Mouse (Mus musculus) cerebellum, postnatal 14 days (tissue): ENCODE data around the gene Il4ra.

ENCODE experiments used
- DNase-seq, 2 experiments: peaks; one replicate each; pipeline ENCODE4 v3.0.0; 2021; ENCODE audit warnings: mixed read lengths in 2 of 2

The Il4ra gene

DNA sequence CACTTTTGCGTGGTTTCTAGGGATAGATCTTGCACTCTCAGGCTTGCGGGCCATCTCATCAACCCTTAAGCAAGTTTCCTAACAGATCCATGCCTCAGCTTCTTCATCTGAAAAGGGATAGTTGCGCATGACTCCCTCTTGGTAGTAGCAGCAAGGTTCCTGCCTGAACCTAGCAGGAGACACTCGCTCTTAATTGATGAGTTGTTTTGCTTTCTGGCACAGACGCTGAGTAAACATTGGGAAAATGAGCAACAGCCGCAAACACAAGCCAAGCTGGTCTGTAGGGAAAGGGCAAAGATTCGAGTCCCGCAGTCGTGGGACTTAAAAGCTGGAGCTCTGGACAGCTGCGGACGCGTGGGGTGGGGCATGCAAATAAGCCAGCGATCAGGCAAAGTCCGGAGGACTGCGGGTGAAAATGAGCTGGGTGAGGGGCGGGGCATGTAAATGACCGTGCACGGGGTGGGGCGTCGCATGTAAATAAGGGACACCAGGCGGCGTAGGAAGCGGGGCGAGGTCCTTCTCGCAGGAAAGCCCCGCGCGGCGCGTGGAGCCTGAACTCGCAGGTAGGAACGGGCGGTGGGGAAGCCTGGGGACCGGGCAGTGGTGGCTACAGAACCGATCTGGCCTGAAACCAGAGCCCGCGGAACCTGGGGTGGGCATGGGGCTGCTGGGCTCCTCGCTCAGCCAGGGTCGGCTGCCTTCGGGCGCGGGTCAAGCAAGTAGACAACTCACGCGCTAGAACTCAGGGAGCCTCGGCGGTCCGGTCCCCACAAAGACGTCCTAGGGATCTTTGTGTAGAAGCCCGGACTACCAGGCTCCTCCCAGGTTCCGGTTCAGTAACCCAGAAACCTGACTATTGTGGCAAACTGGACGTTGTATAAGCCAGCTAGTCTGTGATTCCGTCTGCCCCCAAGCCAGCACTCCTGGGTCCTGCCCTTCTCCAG lies at the start of gene Il4ra:
Gene Il4ra (plus strand): TSS at position 355 of the 944 bp plus-strand sequence.
- DNase-seq: peak; percentile 74 to 75

DNA sequence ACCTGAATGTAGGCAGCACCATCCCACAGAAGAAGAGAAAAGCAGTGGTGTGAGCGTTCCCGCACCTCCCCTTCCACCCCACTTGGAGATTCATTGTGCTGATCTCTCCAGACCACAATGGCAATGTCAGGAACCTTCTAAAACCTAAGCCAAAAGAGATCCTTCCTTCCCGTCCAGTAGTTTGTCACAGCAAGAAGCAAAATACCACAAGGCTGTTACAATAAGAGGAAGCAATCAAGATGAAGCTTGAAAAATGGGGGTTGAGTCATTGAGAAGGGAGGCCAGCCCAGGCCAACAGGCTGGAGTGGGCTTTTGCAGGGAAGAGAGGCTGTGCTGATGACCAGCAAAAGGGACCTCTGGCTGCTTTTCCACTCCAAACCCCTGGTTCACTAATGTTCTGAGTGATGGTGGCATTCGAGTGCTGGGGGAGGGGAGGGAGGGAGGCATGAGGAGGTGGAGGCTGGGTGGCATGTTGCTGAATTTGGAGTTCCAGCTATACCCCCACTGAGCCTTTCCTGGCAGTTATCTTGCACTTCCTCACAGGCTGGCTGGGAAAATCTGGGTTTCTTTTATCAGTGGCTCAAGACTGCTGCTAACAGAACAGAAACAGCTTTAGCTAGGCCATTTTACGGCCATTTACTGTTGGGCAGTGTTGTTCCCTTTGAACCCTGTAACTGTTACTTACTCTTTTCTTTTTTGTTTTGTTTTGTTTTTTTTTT lies 48.4 kb upstream of the Il4ra start:
- no peak for DNase-seq

DNA sequence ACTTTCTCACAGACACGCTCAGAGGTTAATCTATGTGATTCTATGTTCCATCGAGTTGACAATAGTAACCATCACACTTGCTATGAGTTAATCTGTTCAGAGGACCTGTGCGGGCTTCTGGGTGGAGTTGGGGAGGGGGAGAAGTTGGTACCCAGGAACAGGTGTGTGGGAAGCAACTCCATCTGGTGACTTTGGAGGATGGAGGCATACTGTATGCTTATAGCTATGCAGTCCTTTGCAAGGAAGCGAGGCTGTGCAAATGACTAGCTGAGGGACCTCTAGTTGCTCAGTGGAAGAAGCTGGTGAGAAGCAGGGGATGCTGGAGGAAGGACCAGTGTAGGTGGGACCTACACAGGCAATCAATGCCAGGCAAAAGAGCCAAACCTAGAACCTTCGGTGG lies 47.3 kb upstream of the Il4ra start:
- no peak for DNase-seq

- DNase-seq: no peak
Observed at GRCm38 (mm10) chr7:125505568-125505967, 46.4 kb upstream of the Il4ra start.

GRCm38 (mm10) chr7:125507279-125507678 lies 44.6 kb upstream of the Il4ra start:
- DNase-seq: no peak

DNA sequence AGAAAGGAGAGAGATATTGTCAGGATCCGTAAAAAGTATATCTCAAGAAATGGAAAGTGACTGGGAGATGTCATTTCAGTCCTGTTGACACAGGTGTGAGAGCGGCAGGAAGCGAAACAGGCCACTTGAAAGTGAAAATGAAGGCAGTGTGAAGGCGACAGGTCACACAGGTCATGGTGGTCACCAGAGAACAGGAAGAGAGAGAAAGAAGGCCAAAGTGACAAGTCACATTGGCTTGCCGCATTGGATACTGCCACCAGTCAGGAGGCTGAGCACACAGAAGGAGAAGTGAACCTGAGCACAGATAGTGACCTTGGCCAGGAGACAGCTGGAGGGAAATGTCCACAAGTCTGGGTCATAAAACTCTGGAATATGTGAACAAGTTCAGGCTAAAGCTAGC lies 40.5 kb upstream of the Il4ra start:
- DNase-seq: no peak

DNA sequence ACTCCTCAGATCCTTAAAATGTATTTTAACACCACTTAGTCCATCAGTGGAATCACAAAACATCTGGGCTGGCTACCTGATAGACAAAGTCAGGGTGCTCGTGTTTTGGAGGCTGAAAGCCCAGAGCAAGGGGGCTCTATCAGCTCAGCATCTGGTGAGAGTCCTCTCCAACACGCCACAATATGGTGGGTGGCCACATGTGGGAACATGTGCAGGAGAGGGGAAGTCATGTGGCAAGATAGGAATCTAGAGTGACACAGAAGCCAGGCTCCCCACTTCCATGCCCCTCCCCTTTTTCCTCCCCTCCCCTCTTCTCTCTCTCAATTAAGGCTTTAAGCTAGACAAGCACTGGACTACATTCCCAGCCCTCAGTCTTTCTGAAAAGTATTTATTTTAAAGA lies 40.1 kb upstream of the Il4ra start:
- no peak for DNase-seq

DNA sequence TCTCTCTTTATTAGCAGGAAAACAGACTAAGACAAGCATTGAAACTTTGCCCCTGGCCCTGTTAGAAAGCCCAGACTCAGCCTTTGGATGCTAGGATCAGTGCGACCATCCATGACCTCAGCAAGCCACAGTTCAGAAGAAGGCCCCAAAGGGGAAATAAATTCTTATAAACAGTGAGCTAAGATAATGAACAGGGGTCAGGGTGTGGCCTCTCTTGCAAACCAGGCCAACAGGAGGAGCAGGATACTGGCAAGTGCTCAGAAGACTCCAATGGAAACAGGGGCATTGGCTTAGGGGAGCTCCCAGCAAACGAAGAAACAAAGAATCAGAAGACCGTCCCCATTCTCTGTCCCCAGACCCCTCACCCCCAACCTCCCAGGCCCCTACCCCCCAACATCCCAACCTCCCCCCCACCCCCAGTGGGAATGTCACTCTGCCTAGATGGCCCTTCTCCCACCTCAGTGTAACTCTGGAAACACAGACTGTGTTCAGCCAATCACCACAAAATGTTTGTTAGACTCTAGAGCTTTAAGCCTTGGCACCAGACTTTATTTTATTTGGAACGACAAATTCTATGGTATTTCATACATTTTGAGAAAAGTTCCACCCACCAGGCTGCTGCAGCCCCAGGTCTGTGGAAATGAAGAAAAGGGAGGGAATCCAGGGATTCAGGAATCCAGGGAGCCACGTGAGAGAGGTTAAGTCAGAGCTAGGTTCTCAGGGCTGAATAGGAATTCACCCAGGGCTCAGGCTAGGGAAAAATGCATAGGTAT lies 36.7 kb upstream of the Il4ra start:
- DNase-seq: no peak

DNA sequence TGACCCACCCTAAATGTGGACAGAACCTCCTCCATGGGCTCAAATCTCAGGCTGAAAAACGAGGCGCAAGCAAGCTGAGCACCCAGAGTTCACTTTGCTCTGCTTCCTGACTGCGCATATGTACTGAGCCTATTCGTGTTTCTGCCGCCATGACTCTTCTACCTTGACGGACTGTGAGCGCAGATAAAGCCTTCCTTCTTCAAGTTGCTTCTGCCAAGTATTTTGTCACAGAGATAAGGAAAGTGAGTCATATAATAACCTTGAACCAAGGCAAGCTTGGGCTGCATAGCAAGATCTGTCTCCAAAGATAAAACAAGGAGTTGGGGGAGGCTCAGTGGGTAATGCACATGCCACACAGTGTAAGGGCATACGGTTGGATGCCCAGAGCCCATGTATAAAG lies 35.2 kb upstream of the Il4ra start:
- DNase-seq: no peak

DNA sequence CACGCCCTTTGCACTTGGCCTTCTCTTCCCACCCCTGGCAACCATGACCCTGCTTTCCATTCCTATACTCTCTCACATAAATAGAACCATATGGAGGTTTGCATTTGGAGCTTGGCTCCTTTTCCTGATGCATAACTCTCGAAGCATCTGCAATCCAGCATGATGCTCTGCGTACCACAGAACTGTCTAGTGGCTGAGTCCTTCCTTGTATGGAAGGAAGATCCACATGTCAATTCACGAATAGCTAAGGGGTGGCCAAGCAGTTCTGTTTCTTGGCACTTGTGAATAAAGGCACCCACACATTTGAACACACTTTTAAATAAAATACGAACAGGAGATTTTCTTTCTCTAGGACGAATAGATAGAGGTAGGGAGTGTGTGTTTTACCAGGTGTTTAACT lies 34.5 kb upstream of the Il4ra start:
- DNase-seq: no peak

DNA sequence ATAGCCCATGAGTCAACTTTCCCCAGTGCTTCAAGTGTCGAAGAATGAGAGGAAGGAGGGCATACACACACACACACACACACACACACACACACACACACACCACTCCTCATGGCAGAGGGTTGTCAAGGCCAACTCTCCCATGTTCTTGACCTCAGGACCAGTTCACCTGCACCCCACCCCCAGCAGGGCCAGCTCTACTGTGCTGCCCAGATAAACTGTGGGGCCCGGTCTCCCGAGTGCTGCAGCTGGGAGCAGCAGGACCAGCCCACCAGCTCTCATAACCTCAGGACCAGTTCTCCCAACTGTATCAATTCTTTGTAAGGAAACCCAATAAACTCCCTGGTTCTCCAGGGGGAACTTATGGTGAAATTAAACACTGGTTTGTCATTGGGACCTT lies 32.2 kb upstream of the Il4ra start:
- no peak for DNase-seq

DNA sequence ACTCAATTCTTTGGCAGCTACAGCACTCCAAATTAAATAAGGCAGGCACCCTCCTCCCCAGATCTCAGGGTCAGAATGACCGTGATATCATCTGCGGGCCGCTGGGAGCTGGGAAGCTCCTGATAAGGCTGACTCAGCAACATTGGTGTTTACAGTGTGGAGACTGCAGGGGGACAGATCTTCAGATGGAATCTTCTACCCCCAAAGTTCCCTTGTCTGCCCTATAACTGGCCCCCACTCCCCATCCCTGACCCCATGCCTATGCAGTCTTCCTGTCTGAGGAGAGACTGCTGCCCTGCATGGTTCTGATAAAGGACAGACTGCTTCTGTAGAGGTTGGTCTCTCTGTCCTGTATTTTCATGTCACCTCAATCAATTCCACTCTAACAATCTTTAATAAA lies 28.9 kb upstream of the Il4ra start:
- no peak for DNase-seq

GRCm38 (mm10) chr7:125527186-125527585 lies 24.7 kb upstream of the Il4ra start:
- no peak for DNase-seq

GRCm38 (mm10) chr7:125527901-125528580 lies 23.9 kb upstream of the Il4ra start:
- DNase-seq: no peak

GRCm38 (mm10) chr7:125539351-125539750 lies 12.6 kb upstream of the Il4ra start:
- DNase-seq: no peak

GRCm38 (mm10) chr7:125541026-125541425 lies 10.9 kb upstream of the Il4ra start:
- no peak for DNase-seq

GRCm38 (mm10) chr7:125541821-125542220 lies 10.1 kb upstream of the Il4ra start:
- no peak for DNase-seq

- DNase-seq: no peak
Observed at GRCm38 (mm10) chr7:125542335-125543050, 9.4 kb upstream of the Il4ra start.

DNA sequence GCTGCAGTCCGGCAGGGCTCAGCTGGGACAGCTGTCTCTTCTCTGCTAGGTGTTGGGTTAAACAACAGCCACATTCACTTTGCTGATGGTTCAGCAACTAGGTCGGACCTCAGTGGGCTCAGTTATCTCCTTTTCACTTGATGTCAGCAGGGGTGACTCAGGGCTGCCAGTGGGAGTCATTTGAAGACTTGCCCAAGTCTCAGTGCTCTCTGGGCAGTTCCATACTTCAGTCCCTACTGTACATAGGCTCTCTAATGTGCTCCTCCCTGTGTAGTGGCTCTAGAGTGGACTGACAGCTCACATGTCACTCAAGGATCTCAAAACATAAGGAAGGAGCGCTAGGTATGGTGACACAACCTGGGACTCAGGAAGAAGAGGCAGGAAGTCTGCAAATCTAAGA lies 8.4 kb upstream of the Il4ra start:
- DNase-seq: no peak

- DNase-seq: no peak
Observed at GRCm38 (mm10) chr7:125545331-125545730, 6.6 kb upstream of the Il4ra start.

DNA sequence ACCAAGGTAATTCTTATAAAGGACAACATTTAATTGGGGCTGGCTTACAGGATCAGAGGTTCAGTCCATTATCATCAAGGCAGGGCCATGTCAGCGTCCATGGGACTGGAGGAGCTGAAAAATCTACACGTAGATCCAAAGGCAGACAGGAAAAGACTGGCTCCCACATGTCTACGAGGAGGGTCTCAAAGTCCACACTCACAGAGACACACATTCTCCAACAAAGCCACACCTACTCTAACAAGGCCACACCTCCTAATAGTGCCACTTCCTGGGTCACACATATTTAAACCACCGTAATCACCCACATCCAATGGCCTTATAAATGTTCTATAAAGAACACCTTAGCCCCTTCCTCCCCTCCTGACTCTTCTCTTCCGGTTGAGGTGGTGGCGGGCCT lies 5.2 kb upstream of the Il4ra start:
- no peak for DNase-seq

- no peak for DNase-seq
Observed at GRCm38 (mm10) chr7:125549916-125550315, 2.0 kb upstream of the Il4ra start.
